Mouse (Mus musculus): ENCODE results near the gene Ppp2r3a. TPM values are rescaled to one million over a fixed set of nuclear protein-coding genes. Genes with fewer than 3 reads are reported as not detected.

The Ppp2r3a gene
- total and polyA plus RNA-seq, 2 experiments from 2014 or later, result 18.6 to 37.9 TPM

- no peak overlapping the region for H3K9ac ChIP-seq (replicated peaks; ENCODE audit: low read length, poor library complexity, severe bottlenecking)
- TF ChIP-seq CTCF (IDR thresholded peaks at IDR 0.05), result no peak
- no peak overlapping the region for H3K4me2 ChIP-seq (ENCODE audit: low read depth, low read length, poor library complexity, severe bottlenecking)
- no peaks in the 10 kb centered on the region for H3K27me3 ChIP-seq (ENCODE audit: insufficient read depth, low read length)
- H3K9me3 ChIP-seq (ENCODE audit: low read length), result no peaks in the 10 kb centered on the region
- ATAC-seq (ENCODE audit: low FRiP score) (no peak), DNase-seq (ENCODE audit: low spot score) (no peak)
- no peak overlapping the region for H3K4me3 ChIP-seq (ENCODE audit: low read depth, low read length)
- no peaks in the 10 kb centered on the region for H3K4me1 ChIP-seq (ENCODE audit: insufficient read depth, low read length)
- WGBS, result 71% methylated on average over 11 of the region's 11 CpGs
- no peak overlapping the region for H3K27ac ChIP-seq (ENCODE audit: low read depth, low read length)
- peaks cover 18% of the 10 kb centered on the region for H3K36me3 ChIP-seq (ENCODE audit: insufficient read depth, low read length)
These were observed 146.7 kb downstream of the Ppp2r3a start for GRCm38 (mm10) chr9:101104931-101105330.

DNA sequence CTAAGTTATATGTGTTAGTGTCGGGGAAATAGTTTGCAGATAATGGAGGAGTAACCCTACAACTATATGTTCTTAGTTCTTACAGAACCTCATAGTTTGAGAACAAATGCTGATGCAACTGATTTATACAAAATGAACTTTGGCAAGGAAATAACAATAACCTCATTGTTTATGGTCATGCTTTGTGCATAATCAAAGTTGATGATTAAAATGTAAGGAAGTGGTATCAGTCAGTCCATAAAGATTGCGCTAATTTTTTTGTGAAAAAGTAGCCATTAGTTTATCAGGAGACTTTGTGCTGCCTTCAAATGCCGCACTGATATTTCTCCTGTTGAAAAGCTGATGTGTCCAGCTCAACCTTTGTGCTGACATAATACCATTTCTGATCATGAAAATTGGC lies 149.3 kb downstream of the Ppp2r3a start:
- TF ChIP-seq CTCF (IDR thresholded peaks at IDR 0.05), result no peak
- no peaks in the 10 kb centered on the region for H3K27me3 ChIP-seq (ENCODE audit: insufficient read depth, low read length)
- H3K27ac ChIP-seq (ENCODE audit: low read depth, low read length), result no peak overlapping the region
- DNase-seq (ENCODE audit: low spot score) (no peak), ATAC-seq (ENCODE audit: low FRiP score) (no peak)
- no peak overlapping the region for H3K4me2 ChIP-seq (ENCODE audit: low read depth, low read length, poor library complexity, severe bottlenecking)
- peaks cover 14% of the 10 kb centered on the region; the same call in 1 of the 2 replicates for H3K36me3 ChIP-seq (ENCODE audit: insufficient read depth, low read length)
- no peak overlapping the region for H3K9ac ChIP-seq (replicated peaks; ENCODE audit: low read length, poor library complexity, severe bottlenecking)
- no peaks in the 10 kb centered on the region for H3K4me1 ChIP-seq (ENCODE audit: insufficient read depth, low read length)
- no peak overlapping the region for H3K4me3 ChIP-seq (ENCODE audit: low read depth, low read length)
- H3K9me3 ChIP-seq (ENCODE audit: low read length), result no peaks in the 10 kb centered on the region
- WGBS, result 89% methylated on average over 3 of the region's 3 CpGs

DNA sequence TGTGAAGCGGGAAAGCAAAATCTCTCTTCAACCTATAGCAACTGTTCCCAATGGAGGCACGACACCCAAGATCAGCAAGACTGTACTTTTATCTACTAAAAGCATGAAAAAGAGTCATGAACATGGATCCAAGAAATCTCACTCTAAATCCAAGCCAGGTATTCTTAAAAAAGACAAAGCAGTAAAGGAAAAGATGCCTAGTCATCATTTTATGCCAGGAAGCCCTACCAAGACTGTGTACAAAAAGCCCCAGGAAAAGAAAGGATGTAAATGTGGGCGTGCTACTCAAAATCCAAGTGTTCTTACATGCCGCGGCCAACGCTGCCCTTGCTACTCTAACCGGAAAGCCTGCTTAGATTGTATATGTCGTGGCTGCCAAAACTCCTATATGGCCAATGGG lies 150.0 kb downstream of the Ppp2r3a start:
- TF ChIP-seq CTCF (IDR thresholded peaks at IDR 0.05), result no peak
- H3K4me1 ChIP-seq (ENCODE audit: insufficient read depth, low read length), result no peaks in the 10 kb centered on the region
- no peak overlapping the region for H3K4me3 ChIP-seq (ENCODE audit: low read depth, low read length)
- H3K4me2 ChIP-seq (ENCODE audit: low read depth, low read length, poor library complexity, severe bottlenecking), result no peak overlapping the region
- H3K9ac ChIP-seq (replicated peaks; ENCODE audit: low read length, poor library complexity, severe bottlenecking), result no peak overlapping the region
- no peak overlapping the region for H3K27ac ChIP-seq (ENCODE audit: low read depth, low read length)
- H3K9me3 ChIP-seq (ENCODE audit: low read length), result no peaks in the 10 kb centered on the region
- 94% methylated on average over 8 of the region's 8 CpGs for WGBS
- ATAC-seq (ENCODE audit: low FRiP score), result no peak
- no peak for DNase-seq (ENCODE audit: low spot score)
- H3K36me3 ChIP-seq (ENCODE audit: insufficient read depth, low read length), result peaks cover 14% of the 10 kb centered on the region; the same call in 1 of the 2 replicates
- no peaks in the 10 kb centered on the region for H3K27me3 ChIP-seq (ENCODE audit: insufficient read depth, low read length)

- no peak overlapping the region for H3K4me2 ChIP-seq (ENCODE audit: low read depth, low read length, poor library complexity, severe bottlenecking)
- no peak for TF ChIP-seq CTCF (IDR thresholded peaks at IDR 0.05)
- ATAC-seq (ENCODE audit: low FRiP score) (no peak), DNase-seq (ENCODE audit: low spot score) (no peak)
- no peaks in the 10 kb centered on the region for H3K9me3 ChIP-seq (ENCODE audit: low read length)
- WGBS, result 98% methylated on average over 3 of the region's 3 CpGs
- no peak overlapping the region for H3K4me3 ChIP-seq (ENCODE audit: low read depth, low read length)
- no peak overlapping the region for H3K27ac ChIP-seq (ENCODE audit: low read depth, low read length)
- H3K27me3 ChIP-seq (ENCODE audit: insufficient read depth, low read length), result no peaks in the 10 kb centered on the region
- no peaks in the 10 kb centered on the region for H3K4me1 ChIP-seq (ENCODE audit: insufficient read depth, low read length)
- peaks cover 14% of the 10 kb centered on the region; the same call in 1 of the 2 replicates for H3K36me3 ChIP-seq (ENCODE audit: insufficient read depth, low read length)
- no peak overlapping the region for H3K9ac ChIP-seq (replicated peaks; ENCODE audit: low read length, poor library complexity, severe bottlenecking)
These were observed 151.4 kb downstream of the Ppp2r3a start for GRCm38 (mm10) chr9:101100163-101100562.

DNA sequence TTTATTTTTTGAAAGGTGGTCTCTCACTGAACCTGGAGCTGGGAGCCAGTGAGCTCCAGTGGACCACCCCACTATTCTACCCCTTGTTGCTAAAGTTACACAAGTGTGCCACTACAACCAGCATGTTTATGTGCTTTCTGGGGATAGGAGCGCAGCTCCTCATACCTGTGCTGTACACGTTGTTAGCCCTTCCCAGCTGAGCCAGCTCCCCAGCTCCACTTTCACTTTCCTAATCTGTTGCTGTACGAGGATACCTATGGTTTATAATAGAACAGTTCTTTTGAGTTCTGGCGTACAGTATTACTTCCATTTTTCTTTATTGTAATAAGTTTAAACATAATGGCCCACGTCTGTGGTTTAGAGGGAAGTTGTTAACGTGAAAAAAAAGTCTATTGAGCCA lies 152.2 kb downstream of the Ppp2r3a start:
- Histone ChIP-seq H3K4me3 (ENCODE audit: low read depth, low read length) (no peak overlapping the region), H3K4me1 (ENCODE audit: insufficient read depth, low read length) (no peaks in the 10 kb centered on the region), H3K9me3 (ENCODE audit: low read length) (no peaks in the 10 kb centered on the region), H3K27ac (ENCODE audit: low read depth, low read length) (no peak overlapping the region), H3K4me2 (ENCODE audit: low read depth, low read length, poor library complexity, severe bottlenecking) (no peak overlapping the region), H3K36me3 (ENCODE audit: insufficient read depth, low read length) (peaks cover 14% of the 10 kb centered on the region; the same call in 1 of the 2 replicates), H3K9ac (replicated peaks; ENCODE audit: low read length, poor library complexity, severe bottlenecking) (no peak overlapping the region), H3K27me3 (ENCODE audit: insufficient read depth, low read length) (no peaks in the 10 kb centered on the region)
- no peak for TF ChIP-seq CTCF (IDR thresholded peaks at IDR 0.05)
- 85% methylated on average over 6 of the region's 6 CpGs for WGBS
- no peak for DNase-seq (ENCODE audit: low spot score)
- ATAC-seq (ENCODE audit: low FRiP score), result no peak

DNA sequence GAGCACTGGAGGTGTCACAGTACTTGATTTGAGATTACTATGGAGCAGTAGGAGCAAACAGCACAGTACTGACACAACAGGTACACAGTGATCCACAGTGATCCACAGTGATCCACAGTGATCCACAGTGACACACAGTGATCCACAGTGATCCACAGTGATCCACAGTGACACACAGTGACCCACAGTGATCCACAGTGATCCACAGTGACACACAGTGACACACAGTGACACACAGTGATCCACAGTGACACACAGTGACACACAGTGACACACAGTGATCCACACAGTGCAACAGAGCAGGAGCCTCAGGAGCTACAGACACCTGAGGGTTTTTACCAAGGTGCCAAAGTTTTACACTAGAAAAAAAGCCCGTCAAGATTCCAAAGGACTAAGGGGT lies 154.1 kb downstream of the Ppp2r3a start:
- no peak overlapping the region for H3K9ac ChIP-seq (replicated peaks; ENCODE audit: low read length, poor library complexity, severe bottlenecking)
- no peak for DNase-seq (ENCODE audit: low spot score)
- no peak for TF ChIP-seq CTCF (IDR thresholded peaks at IDR 0.05)
- no peak overlapping the region for H3K4me3 ChIP-seq (ENCODE audit: low read depth, low read length)
- H3K4me1 ChIP-seq (ENCODE audit: insufficient read depth, low read length), result no peaks in the 10 kb centered on the region
- H3K4me2 ChIP-seq (ENCODE audit: low read depth, low read length, poor library complexity, severe bottlenecking), result no peak overlapping the region
- H3K36me3 ChIP-seq (ENCODE audit: insufficient read depth, low read length), result peaks cover 14% of the 10 kb centered on the region; the same call in 1 of the 2 replicates
- WGBS, result 76% methylated on average over 1 of the region's 1 CpGs
- no peak overlapping the region for H3K27ac ChIP-seq (ENCODE audit: low read depth, low read length)
- no peak for ATAC-seq (ENCODE audit: low FRiP score)
- no peaks in the 10 kb centered on the region for H3K9me3 ChIP-seq (ENCODE audit: low read length)
- no peaks in the 10 kb centered on the region for H3K27me3 ChIP-seq (ENCODE audit: insufficient read depth, low read length)
